Mouse (Mus musculus): ENCODE measurements at regions not wholly inside any gene's neighbourhood (a gene's known extent, or its start where the extent isn't known, plus 50 kb on each side); places are given as distances from the start of the nearest gene placed in this dataset.

- no peak for TF ChIP-seq BHLHE40 (IDR thresholded peaks at IDR 0.05; ENCODE audit: low read depth, low read length)
- no peak for TF ChIP-seq EP300 (IDR thresholded peaks at IDR 0.05; ENCODE audit: low read length)
- no peak for TF ChIP-seq SMC3 (IDR thresholded peaks at IDR 0.05; ENCODE audit: low read depth, low read length)
- no peak for TF ChIP-seq ZMIZ1 (IDR thresholded peaks at IDR 0.05; ENCODE audit: low read depth, low read length)
- no peak for TF ChIP-seq UBTF (IDR thresholded peaks at IDR 0.05; ENCODE audit: low read depth, low read length)
- TF ChIP-seq RAD21 (IDR thresholded peaks at IDR 0.05; ENCODE audit: low read depth, low read length), result no peak
- no peak for TF ChIP-seq KAT2A (IDR thresholded peaks at IDR 0.05; ENCODE audit: insufficient replicate concordance, low read length)
- TF ChIP-seq TBP (conservative IDR thresholded peaks at IDR 0.05; ENCODE audit: low read depth, low read length), result no peak
- TF ChIP-seq TCF12 (IDR thresholded peaks at IDR 0.05; ENCODE audit: low read depth, low read length), result no peak
- TF ChIP-seq ETS1 (conservative IDR thresholded peaks at IDR 0.05; ENCODE audit: low read depth, low read length), result no peak
- no peak for TF ChIP-seq SIN3A (IDR thresholded peaks at IDR 0.05; ENCODE audit: low read length)
- TF ChIP-seq ZKSCAN1 (IDR thresholded peaks at IDR 0.05; ENCODE audit: borderline replicate concordance, low read depth, low read length), result no peak
- TF ChIP-seq MAFK (IDR thresholded peaks at IDR 0.05; ENCODE audit: insufficient replicate concordance, low read length), result no peak
- no peak for TF ChIP-seq GABPA (IDR thresholded peaks at IDR 0.05; ENCODE audit: insufficient replicate concordance, low read depth, low read length)
Measured at GRCm38 (mm10) chr14:105518706-105519105, 260.3 kb downstream of the Ndfip2 start.

GRCm38 (mm10) chr14:105514413-105514812, 256.0 kb downstream of the Ndfip2 start:
- Histone ChIP-seq H3K27me3 (replicated peaks) (no peaks in the 10 kb centered on the region), H3K36me3 (replicated peaks in 1 of 2; ENCODE audit: control insufficient read depth in 1 of 2, insufficient read depth in 1 of 2, low read length in 1 of 2) (no peaks in the 10 kb centered on the region), H3K9ac (ENCODE audit: insufficient read depth, low read depth) (no peak overlapping the region), H3K9me3 (replicated peaks; ENCODE audit: low read length) (peaks cover 29% of the 10 kb centered on the region), H3K4me3 (replicated peaks in 1 of 3; ENCODE audit: low read depth in 2 of 3, low read length in 2 of 3, poor library complexity in 1 of 3) (no peak overlapping the region), H3K27ac (ENCODE audit: insufficient read depth, low read depth) (no peak overlapping the region), H3K4me2 (ENCODE audit: insufficient read depth, low read depth, poor library complexity, severe bottlenecking) (no peak overlapping the region), H3K79me2 (replicated peaks; ENCODE audit: control insufficient read depth, extremely low read depth, insufficient read depth, poor library complexity, severe bottlenecking) (no peaks in the 10 kb centered on the region), H3K4me1 (ENCODE audit: control insufficient read depth in 1 of 2, insufficient read depth in 2 of 2) (no peaks in the 10 kb centered on the region)
- dilution Hi-C loops (cut with MboI; ENCODE audit: extremely low pct_ligation_motif_present, extremely low pct_unique_long_range_greater_than_20kb, low sequenced_read_pairs) (no loop called here), in situ Hi-C loops (cut with MboI; ENCODE audit: low pct_ligation_motif_present, low pct_unique_long_range_greater_than_20kb, low sequenced_read_pairs) (no loop called here)
- no peak for DNase-seq (ENCODE audit: extremely low read depth)
- no peak for TF ChIP-seq POLR2AphosphoS2 (IDR thresholded peaks at IDR 0.05; ENCODE audit: low read depth, low read length)
- no peak for TF ChIP-seq ZNF384 (IDR thresholded peaks at IDR 0.05; ENCODE audit: low read depth, low read length)
- no peak for TF ChIP-seq ZKSCAN1 (IDR thresholded peaks at IDR 0.05; ENCODE audit: borderline replicate concordance, low read depth, low read length)
- no peak for TF ChIP-seq ELF1 (IDR thresholded peaks at IDR 0.05; ENCODE audit: low read depth, low read length)
- no peak for TF ChIP-seq ZC3H11A (IDR thresholded peaks at IDR 0.05; ENCODE audit: low read depth, low read length)
- TF ChIP-seq MAFK (IDR thresholded peaks at IDR 0.05; ENCODE audit: insufficient replicate concordance, low read length), result no peak
- no peak for TF ChIP-seq JUND (conservative IDR thresholded peaks at IDR 0.05; ENCODE audit: low read depth, low read length)
- TF ChIP-seq EP300 (IDR thresholded peaks at IDR 0.05; ENCODE audit: low read length), result no peak
- no peak for TF ChIP-seq KAT2A (IDR thresholded peaks at IDR 0.05; ENCODE audit: insufficient replicate concordance, low read length)
- TF ChIP-seq GABPA (IDR thresholded peaks at IDR 0.05; ENCODE audit: insufficient replicate concordance, low read depth, low read length), result no peak
- TF ChIP-seq SMC3 (IDR thresholded peaks at IDR 0.05; ENCODE audit: low read depth, low read length), result no peak
- TF ChIP-seq MYC (IDR thresholded peaks at IDR 0.05; ENCODE audit: low read depth, low read length), result no peak
- no peak for TF ChIP-seq MXI1 (IDR thresholded peaks at IDR 0.05; ENCODE audit: low read depth, low read length)
- TF ChIP-seq POLR2A (IDR thresholded peaks at IDR 0.05; ENCODE audit: low read depth, low read length), result no peak

More at GRCm38 (mm10) chr14:105518706-105519105, 260.3 kb downstream of the Ndfip2 start:
- peaks cover 27% of the 10 kb centered on the region for H3K9me3 ChIP-seq (replicated peaks; ENCODE audit: low read length)
- H3K27me3 ChIP-seq (replicated peaks), result no peaks in the 10 kb centered on the region
- no peaks in the 10 kb centered on the region for H3K79me2 ChIP-seq (replicated peaks; ENCODE audit: control insufficient read depth, extremely low read depth, insufficient read depth, poor library complexity, severe bottlenecking)
- H3K4me3 ChIP-seq (replicated peaks in 1 of 3; ENCODE audit: low read depth in 2 of 3, low read length in 2 of 3, poor library complexity in 1 of 3), result no peak overlapping the region
- H3K4me1 ChIP-seq (ENCODE audit: control insufficient read depth in 1 of 2, insufficient read depth in 2 of 2), result no peaks in the 10 kb centered on the region
- dilution Hi-C loops (cut with MboI; ENCODE audit: extremely low pct_ligation_motif_present, extremely low pct_unique_long_range_greater_than_20kb, low sequenced_read_pairs) (no loop called here), in situ Hi-C loops (cut with MboI; ENCODE audit: low pct_ligation_motif_present, low pct_unique_long_range_greater_than_20kb, low sequenced_read_pairs) (no loop called here)
- no peak for DNase-seq (ENCODE audit: extremely low read depth)
- H3K27ac ChIP-seq (ENCODE audit: insufficient read depth, low read depth), result no peak overlapping the region
- H3K4me2 ChIP-seq (ENCODE audit: insufficient read depth, low read depth, poor library complexity, severe bottlenecking), result no peak overlapping the region
- H3K36me3 ChIP-seq (replicated peaks in 1 of 2; ENCODE audit: control insufficient read depth in 1 of 2, insufficient read depth in 1 of 2, low read length in 1 of 2), result no peaks in the 10 kb centered on the region
- H3K9ac ChIP-seq (ENCODE audit: insufficient read depth, low read depth), result no peak overlapping the region

Data from CH12.LX (cell line).